Mouse (Mus musculus): ENCODE measurements at regions not wholly inside any gene's neighbourhood (a gene's known extent, or its start where the extent isn't known, plus 50 kb on each side); places are given as distances from the start of the nearest gene placed in this dataset.
"Not testable (repeated sequence)": the region's sequence is repeated elsewhere in the genome, so short reads cannot be mapped to it uniquely, and the experiment has no call there.

- 79% methylated on average over 11 of the region's 11 CpGs for WGBS
- H3K36me3 ChIP-seq = no peaks in the 10 kb centered on the region
- ATAC-seq (ENCODE audit: insufficient number of reproducible peaks, insufficient read depth, low FRiP score, low TSS enrichment, low read depth) = no peak
These were observed 130.5 kb downstream of the Iqub start for GRCm38 (mm10) chr6:24384193-24384888.

GRCm38 (mm10) chr6:24379859-24380258 lies 135.0 kb downstream of the Iqub start:
- Histone ChIP-seq H3K27me3 (no peaks in the 10 kb centered on the region), H3K9me3 (no peaks in the 10 kb centered on the region), H3K9ac (no peak overlapping the region), H3K4me3 (no peak overlapping the region), H3K36me3 (no peaks in the 10 kb centered on the region), H3K27ac (no peak overlapping the region), H3K4me2 (no peak overlapping the region), H3K4me1 (no peaks in the 10 kb centered on the region)
- 74% methylated on average over 2 of the region's 2 CpGs for WGBS
- no peak for ATAC-seq (ENCODE audit: insufficient number of reproducible peaks, insufficient read depth, low FRiP score, low TSS enrichment, low read depth)

More at GRCm38 (mm10) chr6:24384193-24384888, 130.5 kb downstream of the Iqub start:
- no peak overlapping the region for H3K4me2 ChIP-seq
- H3K9ac ChIP-seq = no peak overlapping the region
- no peak overlapping the region for H3K27ac ChIP-seq
- no peaks in the 10 kb centered on the region for H3K4me1 ChIP-seq
- H3K4me3 ChIP-seq = no peak overlapping the region
- no peaks in the 10 kb centered on the region for H3K9me3 ChIP-seq
- no peaks in the 10 kb centered on the region for H3K27me3 ChIP-seq

GRCm38 (mm10) chr6:24376728-24377127 lies 138.1 kb downstream of the Iqub start:
- ATAC-seq (ENCODE audit: insufficient number of reproducible peaks, insufficient read depth, low FRiP score, low TSS enrichment, low read depth) = no peak
- Histone ChIP-seq H3K4me3 (no peak overlapping the region), H3K9me3 (no peaks in the 10 kb centered on the region), H3K27ac (no peak overlapping the region), H3K27me3 (no peaks in the 10 kb centered on the region), H3K4me1 (no peaks in the 10 kb centered on the region), H3K36me3 (no peaks in the 10 kb centered on the region), H3K9ac (no peak overlapping the region), H3K4me2 (no peak overlapping the region)
- 50% methylated on average over 4 of the region's 4 CpGs for WGBS

- 84% methylated on average over 6 of the region's 6 CpGs for WGBS
- no peaks in the 10 kb centered on the region for H3K4me1 ChIP-seq
- no peak overlapping the region for H3K4me2 ChIP-seq
- no peak overlapping the region for H3K4me3 ChIP-seq
- no peak for ATAC-seq (ENCODE audit: insufficient number of reproducible peaks, insufficient read depth, low FRiP score, low TSS enrichment, low read depth)
- no peak overlapping the region for H3K9ac ChIP-seq
- H3K27me3 ChIP-seq = no peaks in the 10 kb centered on the region
- H3K36me3 ChIP-seq = no peaks in the 10 kb centered on the region
- H3K27ac ChIP-seq = no peak overlapping the region
- H3K9me3 ChIP-seq = no peaks in the 10 kb centered on the region
These were observed 141.7 kb downstream of the Iqub start for GRCm38 (mm10) chr6:24373161-24373560.

- no peaks in the 10 kb centered on the region for H3K27me3 ChIP-seq
- ATAC-seq (ENCODE audit: insufficient number of reproducible peaks, insufficient read depth, low FRiP score, low TSS enrichment, low read depth) = no peak
- H3K4me3 ChIP-seq = no peak overlapping the region
- no peaks in the 10 kb centered on the region for H3K36me3 ChIP-seq
- H3K27ac ChIP-seq = no peak overlapping the region
- 70% methylated on average over 1 of the region's 1 CpGs for WGBS
- H3K9ac ChIP-seq = no peak overlapping the region
- no peaks in the 10 kb centered on the region for H3K9me3 ChIP-seq
- H3K4me2 ChIP-seq = no peak overlapping the region
- H3K4me1 ChIP-seq = no peaks in the 10 kb centered on the region
These were observed 143.2 kb downstream of the Iqub start for GRCm38 (mm10) chr6:24371680-24372079.

- Histone ChIP-seq H3K4me3 (no peak overlapping the region), H3K27me3 (no peaks in the 10 kb centered on the region), H3K9ac (no peak overlapping the region), H3K4me1 (no peaks in the 10 kb centered on the region), H3K9me3 (no peaks in the 10 kb centered on the region), H3K4me2 (no peak overlapping the region), H3K36me3 (no peaks in the 10 kb centered on the region), H3K27ac (no peak overlapping the region)
- WGBS = 12% methylated on average over 5 of the region's 5 CpGs
- peak; percentile 75; the same call in 1 of the 2 replicates for ATAC-seq (ENCODE audit: insufficient number of reproducible peaks, insufficient read depth, low FRiP score, low TSS enrichment, low read depth)
These were observed 164.0 kb downstream of the Iqub start for GRCm38 (mm10) chr6:24350882-24351281.

GRCm38 (mm10) chr6:24348481-24349062 lies 166.3 kb downstream of the Iqub start:
- no peak for ATAC-seq (ENCODE audit: insufficient number of reproducible peaks, insufficient read depth, low FRiP score, low TSS enrichment, low read depth)
- Histone ChIP-seq H3K9ac (no peak overlapping the region), H3K4me3 (no peak overlapping the region), H3K27me3 (no peaks in the 10 kb centered on the region), H3K4me1 (no peaks in the 10 kb centered on the region), H3K9me3 (no peaks in the 10 kb centered on the region), H3K4me2 (peak overlapping the region; percentile 30; the same call in 1 of the 2 replicates), H3K36me3 (no peaks in the 10 kb centered on the region), H3K27ac (no peak overlapping the region)
- 69% methylated on average over 8 of the region's 8 CpGs for WGBS

GRCm38 (mm10) chr6:24347745-24348480 lies 167.0 kb downstream of the Iqub start:
- Histone ChIP-seq H3K4me2 (peak overlapping the region; percentile 30; the same call in 1 of the 2 replicates), H3K9ac (no peak overlapping the region), H3K27me3 (no peaks in the 10 kb centered on the region), H3K36me3 (no peaks in the 10 kb centered on the region), H3K9me3 (no peaks in the 10 kb centered on the region), H3K4me3 (no peak overlapping the region), H3K27ac (no peak overlapping the region), H3K4me1 (no peaks in the 10 kb centered on the region)
- ATAC-seq (ENCODE audit: insufficient number of reproducible peaks, insufficient read depth, low FRiP score, low TSS enrichment, low read depth) = no peak
- WGBS = 49% methylated on average over 13 of the region's 13 CpGs

- Histone ChIP-seq H3K4me3 (no peak overlapping the region), H3K9me3 (no peaks in the 10 kb centered on the region), H3K4me1 (no peaks in the 10 kb centered on the region), H3K27ac (no peak overlapping the region), H3K36me3 (no peaks in the 10 kb centered on the region), H3K9ac (no peak overlapping the region), H3K27me3 (no peaks in the 10 kb centered on the region), H3K4me2 (no peak overlapping the region)
- ATAC-seq (ENCODE audit: insufficient number of reproducible peaks, insufficient read depth, low FRiP score, low TSS enrichment, low read depth) = no peak
These were observed 172.4 kb downstream of the Iqub start for GRCm38 (mm10) chr6:24342471-24342870.

- no peak overlapping the region for H3K9ac ChIP-seq
- H3K4me1 ChIP-seq = no peaks in the 10 kb centered on the region
- no peak overlapping the region for H3K4me2 ChIP-seq
- no peak overlapping the region for H3K4me3 ChIP-seq
- H3K27me3 ChIP-seq = no peaks in the 10 kb centered on the region
- no peaks in the 10 kb centered on the region for H3K36me3 ChIP-seq
- ATAC-seq (ENCODE audit: insufficient number of reproducible peaks, insufficient read depth, low FRiP score, low TSS enrichment, low read depth) = no peak
- no peaks in the 10 kb centered on the region for H3K9me3 ChIP-seq
- WGBS = 72% methylated on average over 2 of the region's 2 CpGs
- H3K27ac ChIP-seq = no peak overlapping the region
These were observed 172.8 kb downstream of the Iqub start for GRCm38 (mm10) chr6:24342056-24342455.

- not testable (repeated sequence) for H3K36me3 ChIP-seq; H3K9me3 ChIP-seq; H3K4me1 ChIP-seq; H3K4me3 ChIP-seq; ATAC-seq (ENCODE audit: insufficient number of reproducible peaks, insufficient read depth, low FRiP score, low TSS enrichment, low read depth); H3K9ac ChIP-seq; H3K4me2 ChIP-seq; H3K27ac ChIP-seq; H3K27me3 ChIP-seq
- WGBS = 50% methylated on average over 4 of the region's 4 CpGs
These were observed 172.2 kb upstream of the Slc13a1 start for GRCm38 (mm10) chr6:24340107-24340506.

- no peak overlapping the region for H3K9ac ChIP-seq
These were observed 157.3 kb upstream of the Slc13a1 start for GRCm38 (mm10) chr6:24325215-24325614.

More at GRCm38 (mm10) chr6:24325215-24325614, 157.3 kb upstream of the Slc13a1 start:
- H3K4me3 ChIP-seq = no peak overlapping the region
- no peaks in the 10 kb centered on the region for H3K4me1 ChIP-seq
- ATAC-seq (ENCODE audit: insufficient number of reproducible peaks, insufficient read depth, low FRiP score, low TSS enrichment, low read depth) = no peak
- no peaks in the 10 kb centered on the region for H3K27me3 ChIP-seq
- no peaks in the 10 kb centered on the region for H3K9me3 ChIP-seq
- H3K27ac ChIP-seq = no peak overlapping the region
- no peak overlapping the region for H3K4me2 ChIP-seq
- H3K36me3 ChIP-seq = no peaks in the 10 kb centered on the region

All from embryonic facial prominence, embryonic 13.5 days (tissue).